ENCODE assay signal across 8 mouse cellular contexts in genomic region chr13:77708514-77709013, GRCm38 (mm10). TPM values are rescaled to one million over a fixed set of nuclear protein-coding genes. Genes with fewer than 3 reads are reported as not detected.
DNase-seq lines count a peak whose midpoint lies in the region; ATAC-seq lines count a peak whose summit lies in the region.

No protein-coding gene starts in this region.

- H3K79me2 ChIP-seq in macrophage (ENCODE audit: inconsistent target) = peaks cover 53% of the 10 kb centered on the region

- no peaks in the 10 kb centered on the region for H3K27me3 ChIP-seq in hindbrain, embryonic 16.5 days (replicated peaks; ENCODE audit: control insufficient read depth, insufficient read depth, low read length)

- H3K4me3 ChIP-seq in hindbrain, embryonic 16.5 days (ENCODE audit: low read length) = peak overlapping the region; percentile 59
- H3K4me3 ChIP-seq in macrophage (ENCODE audit: inconsistent target) = peak overlapping the region; percentile 77

- ATAC-seq in hindbrain, embryonic 16.5 days = peak; percentile 99

- peak overlapping the region; percentile 71 for H3K4me2 ChIP-seq in hindbrain, embryonic 16.5 days (ENCODE audit: low read length)

- H3K9me3 ChIP-seq in hindbrain, embryonic 16.5 days (ENCODE audit: control insufficient read depth, low read length) = no peaks in the 10 kb centered on the region

- under 1% methylated on average over 35 of the region's 35 CpGs for WGBS in hindbrain, embryonic 16.5 days
- 1% methylated on average over 31 of the region's 35 CpGs for WGBS in macrophage (ENCODE audit: missing documents)

- peak; percentile 76 for DNase-seq in WW6 (ENCODE audit: low read depth, low spot score)
- peak; percentile 81 to 91 for DNase-seq in cerebellum, postnatal 4 days (ENCODE audit: low spot score in 2 of 2)
- peak; percentile 93 for DNase-seq in gastrocnemius, adult 18-20 months (ENCODE audit: low spot score)
- DNase-seq in left cerebral cortex, adult 18-20 months (ENCODE audit: low spot score in 2 of 2) = peak; percentile 91 to 94
- peak; percentile 93 for DNase-seq in right cerebral cortex, adult 18-20 months
- peak; percentile 71 for DNase-seq in urinary bladder, postnatal 10 days (ENCODE audit: low spot score)

- no peak overlapping the region for H3K27ac ChIP-seq in hindbrain, embryonic 16.5 days (ENCODE audit: low read depth, low read length)
- H3K27ac ChIP-seq in macrophage = peak overlapping the region; percentile 13; the same call in 1 of the 2 replicates

- no peaks in the 10 kb centered on the region for H3K36me3 ChIP-seq in hindbrain, embryonic 16.5 days (ENCODE audit: control insufficient read depth, insufficient read depth, low read length)
- H3K36me3 ChIP-seq in macrophage (ENCODE audit: inconsistent target) = no peaks in the 10 kb centered on the region

- H3K9ac ChIP-seq in hindbrain, embryonic 16.5 days (ENCODE audit: low read depth, low read length) = peak overlapping the region; percentile 73

- peaks cover 8% of the 10 kb centered on the region for H3K4me1 ChIP-seq in hindbrain, embryonic 16.5 days (ENCODE audit: control insufficient read depth, insufficient read depth, low read depth, low read length)

RNA-seq across cellular contexts. Expression of gene Fam172a, which starts 6.7 kb away (rescaled TPM):
- total RNA-seq in gastrocnemius, adult 18-20 months (2021) = 1 to 10 TPM; 6.2 to 9.2 TPM
- 38.8 and 40.8 TPM in 2 replicates for polyA plus RNA-seq in hindbrain, embryonic 16.5 days (2015; fragmentation: Nextera tagmentation; extraction: Ambion mirVana)
- total RNA-seq in left cerebral cortex, adult 18-20 months (2021) = 10 to 100 TPM; 39.8 to 41.6 TPM
- 100 to 1,000 TPM in 25 of 26 experiments, 10 to 100 TPM in 1; 83.7 to 230 (median 173) TPM for total RNA-seq in macrophage (2018; cell fraction: chromatin; rRNA removed)
- 10 to 100 TPM; 30.8 to 44.8 (median 36.1) TPM for total RNA-seq in macrophage (2018; cell fraction: cytosol; rRNA removed)
- 100 to 1,000 TPM in 11 of 26 experiments, 10 to 100 TPM in 15; 52.7 to 179 (median 98.7) TPM for total RNA-seq in macrophage (2018; cell fraction: nucleus; rRNA removed)
- 18.9 to 30.5 TPM (median 24.9 TPM) in 3 replicates for polyA plus RNA-seq in macrophage (2018)

Comparison
In these comparisons a context has a peak if more than half of its experiments do, and no peak if none do; other contexts are left out.
1. RNA of gene Fam172a, which starts 6.7 kb away (total RNA-seq): 39.8 to 41.6 TPM in left cerebral cortex, adult 18-20 months; 6.2 to 9.2 TPM in gastrocnemius, adult 18-20 months; every median in the first group is over 4 times any median in the second.
2. Peak in every context shown above with its lines, with median percentiles within 50 percentile points of each other: DNase-seq.